Mouse (Mus musculus): ENCODE measurements around the gene AC134908.4.

GRCm38 (mm10) chr17:25802825-25803517 is 7.5 kb upstream of the AC134908.4 start:
- TF ChIP-seq EP300 (IDR thresholded peaks at IDR 0.05; ENCODE audit: low read depth) (no peak), CTCF (IDR thresholded peaks at IDR 0.05; ENCODE audit: low read depth) (no peak)

Data from liver, postnatal 0 days (tissue).